Mouse (Mus musculus): ENCODE data around the gene Tnfrsf13c. TPM values are rescaled to one million over a fixed set of nuclear protein-coding genes. Genes with fewer than 3 reads are reported as not detected.

The Tnfrsf13c gene
- total and polyA plus RNA-seq, 2 experiments from 2014 or later = 0.24 to 0.44 TPM

DNA sequence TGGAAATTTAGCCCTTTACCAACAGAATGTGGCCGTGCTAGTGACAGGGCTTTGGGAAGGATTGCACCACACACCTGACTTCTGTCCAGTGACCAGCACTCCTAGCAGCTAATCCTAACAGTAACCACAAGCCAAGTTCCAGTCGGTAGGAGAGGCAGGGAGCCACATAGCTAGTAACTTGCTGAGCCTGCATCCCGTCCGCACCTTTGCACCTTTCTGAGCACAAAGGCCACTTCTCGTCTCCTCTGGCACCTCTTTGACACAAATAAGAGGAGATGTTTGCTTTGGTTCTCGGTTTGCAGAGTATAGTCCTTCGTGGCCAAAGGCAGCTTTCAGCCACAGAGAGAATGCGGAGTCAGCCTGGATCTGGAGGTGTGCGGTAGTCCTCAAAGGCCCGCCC is 39.5 kb downstream of the Tnfrsf13c start:
- peaks cover 88% of the 10 kb centered on the region for H3K36me3 ChIP-seq (ENCODE audit: insufficient read depth)
- H3K9me3 ChIP-seq (ENCODE audit: low read length) = no peaks in the 10 kb centered on the region
- 92% methylated on average over 10 of the region's 10 CpGs for WGBS
- no peak overlapping the region for H3K4me2 ChIP-seq (ENCODE audit: low read depth)
- no peak for TF ChIP-seq CTCF (IDR thresholded peaks at IDR 0.05; ENCODE audit: low read depth)
- DNase-seq (no peak), ATAC-seq (no peak)
- no peak overlapping the region for H3K4me3 ChIP-seq (ENCODE audit: low read depth, low read length)
- H3K4me1 ChIP-seq (ENCODE audit: insufficient read depth) = no peaks in the 10 kb centered on the region
- no peaks in the 10 kb centered on the region for H3K27me3 ChIP-seq (ENCODE audit: insufficient read depth, low read length)
- no peak overlapping the region for H3K9ac ChIP-seq
- H3K27ac ChIP-seq (ENCODE audit: low read depth, low read length) = no peak overlapping the region

- DNase-seq = no peak
- 86% methylated on average over 7 of the region's 7 CpGs for WGBS
- TF ChIP-seq CTCF (IDR thresholded peaks at IDR 0.05; ENCODE audit: low read depth) = no peak
- no peaks in the 10 kb centered on the region for H3K27me3 ChIP-seq (ENCODE audit: insufficient read depth, low read length)
- H3K9me3 ChIP-seq (ENCODE audit: low read length) = no peaks in the 10 kb centered on the region
- no peak for ATAC-seq
- peaks cover 89% of the 10 kb centered on the region for H3K36me3 ChIP-seq (ENCODE audit: insufficient read depth)
- no peak overlapping the region for H3K4me2 ChIP-seq (ENCODE audit: low read depth)
- no peak overlapping the region for H3K27ac ChIP-seq (ENCODE audit: low read depth, low read length)
- no peak overlapping the region for H3K9ac ChIP-seq
- no peaks in the 10 kb centered on the region for H3K4me1 ChIP-seq (ENCODE audit: insufficient read depth)
- no peak overlapping the region for H3K4me3 ChIP-seq (ENCODE audit: low read depth, low read length)
These were observed 40.0 kb downstream of the Tnfrsf13c start for GRCm38 (mm10) chr15:82184183-82184582.

DNA sequence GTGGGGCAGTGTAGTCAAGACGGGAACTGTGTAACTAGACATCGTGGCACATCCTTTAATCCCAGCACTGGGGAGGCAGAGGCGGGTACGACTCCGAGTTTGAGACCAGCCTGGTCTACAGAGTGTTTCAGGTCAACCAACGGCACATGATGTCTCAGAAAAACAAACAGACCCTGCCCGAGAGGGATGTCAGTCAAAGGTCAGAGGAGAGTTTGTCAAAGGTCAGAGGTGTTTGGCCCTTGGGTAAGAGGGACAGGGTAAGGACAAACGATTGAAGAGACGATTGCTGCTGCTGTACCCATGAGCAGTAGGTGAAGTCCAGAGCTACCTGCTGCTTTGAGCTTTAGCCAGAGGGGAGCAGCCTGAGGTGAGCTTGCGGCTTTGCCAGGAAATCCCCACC is 40.6 kb downstream of the Tnfrsf13c start:
- H3K9me3 ChIP-seq (ENCODE audit: low read length) = no peaks in the 10 kb centered on the region
- H3K4me3 ChIP-seq (ENCODE audit: low read depth, low read length) = no peak overlapping the region
- no peak for TF ChIP-seq CTCF (IDR thresholded peaks at IDR 0.05; ENCODE audit: low read depth)
- H3K4me2 ChIP-seq (ENCODE audit: low read depth) = no peak overlapping the region
- 92% methylated on average over 10 of the region's 10 CpGs for WGBS
- ATAC-seq = no peak
- no peaks in the 10 kb centered on the region for H3K27me3 ChIP-seq (ENCODE audit: insufficient read depth, low read length)
- no peak overlapping the region for H3K27ac ChIP-seq (ENCODE audit: low read depth, low read length)
- no peaks in the 10 kb centered on the region for H3K4me1 ChIP-seq (ENCODE audit: insufficient read depth)
- DNase-seq = no peak
- peaks cover 95% of the 10 kb centered on the region for H3K36me3 ChIP-seq (ENCODE audit: insufficient read depth)
- H3K9ac ChIP-seq = no peak overlapping the region

DNA sequence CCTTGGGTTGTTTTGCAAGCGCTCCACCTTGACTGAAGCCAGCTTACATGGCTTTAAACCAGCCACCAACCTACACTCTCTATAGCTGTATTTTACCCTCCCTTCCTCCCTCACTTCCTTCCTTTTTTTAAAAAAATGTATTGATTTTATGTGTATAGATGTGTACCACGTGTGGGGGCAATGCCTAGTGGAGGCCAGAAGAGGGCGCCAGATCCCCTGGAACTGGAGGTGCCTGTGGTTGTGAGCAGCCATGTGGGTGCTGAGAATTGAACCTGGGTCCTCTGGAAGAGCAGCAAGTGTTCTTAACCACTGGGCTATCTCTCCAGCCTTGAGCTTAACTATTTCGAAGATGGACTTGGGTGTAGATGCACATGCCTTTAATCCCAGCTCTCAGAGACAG is 41.9 kb downstream of the Tnfrsf13c start:
- Histone ChIP-seq H3K4me1 (ENCODE audit: insufficient read depth) (no peaks in the 10 kb centered on the region), H3K4me3 (ENCODE audit: low read depth, low read length) (no peak overlapping the region), H3K4me2 (ENCODE audit: low read depth) (no peak overlapping the region), H3K27ac (ENCODE audit: low read depth, low read length) (no peak overlapping the region), H3K27me3 (ENCODE audit: insufficient read depth, low read length) (no peaks in the 10 kb centered on the region), H3K9me3 (ENCODE audit: low read length) (no peaks in the 10 kb centered on the region), H3K36me3 (ENCODE audit: insufficient read depth) (peaks cover 98% of the 10 kb centered on the region), H3K9ac (no peak overlapping the region)
- DNase-seq (no peak), ATAC-seq (no peak)
- 98% methylated on average over 4 of the region's 4 CpGs for WGBS
- TF ChIP-seq CTCF (IDR thresholded peaks at IDR 0.05; ENCODE audit: low read depth) = 0 out of 2 replicates have a peak, but pooled peaks have one; percentile 31

DNA sequence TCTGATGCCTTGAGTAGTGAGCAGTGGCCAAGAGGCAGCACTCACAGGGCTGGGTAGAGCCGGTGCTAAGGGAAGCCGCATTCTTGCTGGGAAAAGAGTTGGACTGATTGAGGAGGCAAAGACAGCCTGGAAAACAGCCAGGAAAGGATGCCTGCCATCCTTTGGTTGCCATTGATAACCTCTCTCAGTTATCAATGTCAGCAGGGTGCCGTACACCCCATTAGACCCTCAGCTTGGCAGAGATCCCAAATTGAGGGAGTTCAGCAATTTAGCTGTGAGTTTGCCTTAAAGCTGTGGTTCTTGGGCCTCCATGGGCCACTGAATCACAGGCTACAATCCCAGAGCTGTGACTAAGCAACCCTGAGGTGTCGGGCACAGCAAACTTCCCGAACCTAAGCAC is 43.0 kb downstream of the Tnfrsf13c start:
- no peak overlapping the region for H3K4me3 ChIP-seq (ENCODE audit: low read depth, low read length)
- H3K36me3 ChIP-seq (ENCODE audit: insufficient read depth) = peaks cover 97% of the 10 kb centered on the region
- TF ChIP-seq CTCF (IDR thresholded peaks at IDR 0.05; ENCODE audit: low read depth) = no peak
- 77% methylated on average over 5 of the region's 5 CpGs for WGBS
- H3K9ac ChIP-seq = no peak overlapping the region
- no peaks in the 10 kb centered on the region for H3K9me3 ChIP-seq (ENCODE audit: low read length)
- DNase-seq (no peak), ATAC-seq (no peak)
- H3K4me2 ChIP-seq (ENCODE audit: low read depth) = no peak overlapping the region
- H3K27ac ChIP-seq (ENCODE audit: low read depth, low read length) = no peak overlapping the region
- H3K4me1 ChIP-seq (ENCODE audit: insufficient read depth) = no peaks in the 10 kb centered on the region
- H3K27me3 ChIP-seq (ENCODE audit: insufficient read depth, low read length) = no peaks in the 10 kb centered on the region

- Histone ChIP-seq H3K36me3 (ENCODE audit: insufficient read depth) (peaks cover 94% of the 10 kb centered on the region), H3K27ac (ENCODE audit: low read depth, low read length) (no peak overlapping the region), H3K4me3 (ENCODE audit: low read depth, low read length) (no peak overlapping the region), H3K9me3 (ENCODE audit: low read length) (no peaks in the 10 kb centered on the region), H3K9ac (no peak overlapping the region), H3K27me3 (ENCODE audit: insufficient read depth, low read length) (no peaks in the 10 kb centered on the region), H3K4me2 (ENCODE audit: low read depth) (no peak overlapping the region), H3K4me1 (ENCODE audit: insufficient read depth) (no peaks in the 10 kb centered on the region)
- WGBS = 78% methylated on average over 7 of the region's 7 CpGs
- ATAC-seq (no peak), DNase-seq (no peak)
- TF ChIP-seq CTCF (IDR thresholded peaks at IDR 0.05; ENCODE audit: low read depth) = no peak
These were observed 46.4 kb downstream of the Tnfrsf13c start for GRCm38 (mm10) chr15:82177743-82178290.

- no peak overlapping the region for H3K4me3 ChIP-seq (ENCODE audit: low read depth, low read length)
- H3K27me3 ChIP-seq (ENCODE audit: insufficient read depth, low read length) = no peaks in the 10 kb centered on the region
- H3K27ac ChIP-seq (ENCODE audit: low read depth, low read length) = no peak overlapping the region
- 95% methylated on average over 9 of the region's 9 CpGs for WGBS
- H3K4me1 ChIP-seq (ENCODE audit: insufficient read depth) = no peaks in the 10 kb centered on the region
- no peaks in the 10 kb centered on the region for H3K9me3 ChIP-seq (ENCODE audit: low read length)
- no peak for TF ChIP-seq CTCF (IDR thresholded peaks at IDR 0.05; ENCODE audit: low read depth)
- H3K4me2 ChIP-seq (ENCODE audit: low read depth) = no peak overlapping the region
- no peak overlapping the region for H3K9ac ChIP-seq
- H3K36me3 ChIP-seq (ENCODE audit: insufficient read depth) = peaks cover 96% of the 10 kb centered on the region
- DNase-seq (no peak), ATAC-seq (no peak)
These were observed 49.1 kb downstream of the Tnfrsf13c start for GRCm38 (mm10) chr15:82175091-82175490.

Measured in forebrain, postnatal 0 days (tissue).